Mouse (Mus musculus) right cerebral cortex, postnatal 25 days (tissue): ENCODE data around the gene Rpia.
A peak's percentile ranks its signal among the peaks of the same experiment; 100 is the strongest.
"Not testable (repeated sequence)": the region's sequence is repeated elsewhere in the genome, so short reads cannot be mapped to it uniquely, and the experiment has no call there.

Experiments used
- DNase-seq: peaks from one replicate; pipeline ENCODE4 v3.0.0; 2022

Rpia gene

DNA sequence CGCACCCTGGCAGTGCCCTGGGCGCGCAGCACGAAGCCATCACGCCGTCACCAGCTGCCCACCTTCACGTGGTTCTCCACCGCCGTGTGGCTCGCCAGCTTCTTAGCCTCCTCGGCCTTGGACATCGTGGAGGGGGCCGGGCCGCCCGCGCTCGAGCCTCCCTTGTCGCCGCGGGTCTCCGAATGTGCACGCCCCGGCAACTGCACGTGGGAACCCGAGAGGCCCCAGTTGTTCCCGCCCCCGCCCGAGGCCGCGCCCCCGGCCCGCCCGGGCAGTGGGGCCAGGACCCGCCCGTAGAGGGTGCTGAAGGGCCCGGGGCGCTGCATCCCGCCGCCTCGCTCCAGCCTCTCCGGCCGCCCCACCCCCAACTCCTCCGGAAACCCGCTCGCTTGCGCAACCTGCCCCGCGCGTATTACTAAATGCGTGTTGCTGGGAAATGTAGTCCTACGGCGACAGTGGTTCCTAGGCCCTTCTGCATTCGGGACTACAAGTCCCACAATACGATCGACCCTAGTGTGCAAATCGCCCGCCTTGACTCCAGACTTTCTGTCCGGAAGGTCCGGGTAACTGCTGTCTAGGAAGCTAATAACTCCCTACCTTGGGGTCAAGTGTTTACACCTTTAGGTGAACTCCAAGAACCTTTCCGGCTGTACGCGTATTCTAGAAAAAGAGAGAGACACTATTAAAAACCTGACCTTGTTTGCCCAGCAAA, at the start of gene Rpia:
Gene Rpia (minus strand): TSS at position 409 of the 712 bp plus-strand sequence.
- peak; percentile 96 for DNase-seq

DNA sequence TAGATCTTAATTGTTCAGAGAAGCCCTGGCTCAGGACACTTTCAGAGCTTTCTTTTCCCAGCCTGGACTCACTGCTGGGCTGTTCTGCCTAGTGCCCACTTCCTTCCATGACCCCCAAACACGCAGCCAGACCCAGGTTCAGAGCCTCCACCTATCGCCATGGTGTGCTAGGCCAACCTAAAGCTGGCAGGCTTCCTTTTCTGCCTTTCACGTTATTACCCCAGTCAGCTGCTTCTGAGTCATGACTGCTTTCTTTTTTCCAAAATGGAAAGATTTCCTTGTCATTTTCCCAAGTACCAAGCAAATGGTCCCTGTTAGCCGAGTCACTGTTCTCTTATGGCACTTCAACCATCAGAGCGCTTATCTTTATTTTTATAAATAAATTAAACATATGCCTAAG, 48.2 kb upstream of the Rpia start:
- DNase-seq: no peak

DNA sequence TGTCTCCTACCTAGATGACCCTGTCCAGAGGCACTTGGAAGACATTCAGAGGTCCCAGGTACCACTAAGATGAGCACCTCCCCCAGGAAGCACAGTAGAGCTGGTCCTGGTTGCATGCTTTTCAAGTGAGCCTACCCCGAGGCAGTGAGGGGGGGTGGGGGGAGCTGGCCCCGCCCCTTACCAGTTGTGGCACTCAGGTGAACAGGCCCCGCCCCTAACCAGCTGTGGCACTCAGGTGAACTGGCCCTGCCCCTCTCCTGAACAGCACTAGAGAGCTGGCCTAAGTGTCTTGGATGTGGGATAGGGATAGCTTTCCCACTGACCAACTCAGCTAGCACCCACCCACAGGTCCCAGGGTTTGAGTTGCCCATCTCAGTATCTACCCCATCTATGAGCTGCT, 46.5 kb upstream of the Rpia start:
- no peak for DNase-seq

DNA sequence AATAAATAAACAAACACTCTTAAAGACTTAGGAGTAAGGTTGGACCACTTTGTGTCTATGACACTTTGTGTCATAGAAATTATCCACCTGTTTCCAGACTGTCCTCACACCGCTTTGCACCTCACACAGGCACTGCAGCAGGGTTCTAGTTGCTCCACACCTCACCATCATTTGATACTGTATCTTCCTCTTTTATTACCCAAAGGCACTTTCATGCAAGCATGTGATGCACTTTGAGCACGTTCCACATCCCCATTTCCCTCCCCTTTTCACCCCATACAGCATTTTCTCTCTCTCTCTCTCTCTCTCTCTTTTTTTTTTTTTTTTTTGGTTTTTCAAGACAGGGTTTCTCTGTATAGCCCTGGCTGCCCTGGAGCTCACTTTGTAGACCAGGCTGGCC, 45.3 kb upstream of the Rpia start:
- DNase-seq: no peak

DNA sequence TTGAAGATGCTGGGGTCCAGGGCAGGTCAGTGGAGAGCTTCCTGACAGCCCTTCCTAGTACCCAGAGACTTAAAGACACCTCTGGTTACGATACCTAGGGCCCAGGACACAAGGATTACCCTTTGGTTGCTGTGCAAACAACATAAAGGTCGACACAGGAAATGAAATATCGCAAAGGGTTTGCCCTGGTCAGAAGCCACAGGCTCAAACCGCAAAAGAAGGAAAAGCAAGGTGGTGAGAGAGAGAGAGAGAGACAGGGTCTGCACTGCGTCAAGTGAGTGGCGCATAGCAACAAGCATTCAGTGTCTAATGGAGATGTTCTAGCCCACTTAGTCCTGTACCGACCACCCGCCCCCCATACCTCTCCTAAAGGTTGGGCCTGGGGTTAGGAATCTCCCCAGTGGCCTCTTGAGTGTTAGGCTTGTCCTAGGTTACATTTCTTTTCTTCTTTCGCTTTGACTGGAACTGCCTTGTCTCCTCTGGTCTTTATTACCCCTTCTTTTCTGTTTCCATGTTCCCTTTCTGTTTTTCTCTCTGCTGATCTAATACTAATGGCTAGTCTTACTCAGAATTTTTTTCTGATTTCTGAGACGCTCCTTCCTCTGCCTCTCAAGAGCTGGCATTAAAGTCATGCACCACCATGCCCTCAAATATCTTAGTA, 39.3 kb upstream of the Rpia start:
- DNase-seq: no peak

DNA sequence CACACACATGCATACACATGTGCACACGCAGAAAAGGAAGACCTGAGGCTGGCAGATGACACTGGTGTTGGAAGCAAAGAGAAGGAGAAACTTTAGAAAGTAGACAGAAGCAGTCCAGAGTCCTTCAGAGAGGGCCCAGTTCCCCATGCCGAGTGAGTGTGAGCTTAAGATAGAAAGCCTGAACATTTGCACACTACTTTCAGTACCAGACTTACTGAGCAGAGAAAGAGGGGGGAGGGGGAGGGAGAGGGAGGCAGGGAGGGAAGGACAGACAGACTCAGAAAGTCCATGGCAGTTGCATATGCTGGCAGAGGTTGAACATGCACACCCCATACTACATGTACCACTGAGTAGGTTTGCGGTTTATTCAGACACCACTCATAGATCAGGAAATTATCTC, 38.5 kb upstream of the Rpia start:
- DNase-seq: no peak

DNA sequence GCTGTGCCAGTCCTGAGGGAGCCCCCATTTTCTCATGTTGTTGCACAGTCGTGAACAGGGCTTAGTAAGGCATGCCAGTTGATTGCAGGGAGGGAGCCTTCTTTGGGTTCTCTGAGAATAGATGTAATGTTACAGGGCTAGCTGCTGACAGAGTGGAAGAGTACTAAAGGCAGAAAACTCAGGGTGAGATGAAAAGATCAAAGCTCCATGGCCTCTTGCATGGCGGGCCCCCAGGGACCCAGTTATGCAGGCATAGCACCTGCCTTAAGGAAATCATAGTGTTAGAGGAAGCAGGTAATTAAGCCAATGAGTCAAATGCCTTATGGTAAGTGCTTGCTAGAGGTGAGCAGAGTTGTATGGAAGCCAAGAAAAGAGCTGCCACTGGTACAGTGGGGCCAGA, 37.4 kb upstream of the Rpia start:
- no peak for DNase-seq

DNA sequence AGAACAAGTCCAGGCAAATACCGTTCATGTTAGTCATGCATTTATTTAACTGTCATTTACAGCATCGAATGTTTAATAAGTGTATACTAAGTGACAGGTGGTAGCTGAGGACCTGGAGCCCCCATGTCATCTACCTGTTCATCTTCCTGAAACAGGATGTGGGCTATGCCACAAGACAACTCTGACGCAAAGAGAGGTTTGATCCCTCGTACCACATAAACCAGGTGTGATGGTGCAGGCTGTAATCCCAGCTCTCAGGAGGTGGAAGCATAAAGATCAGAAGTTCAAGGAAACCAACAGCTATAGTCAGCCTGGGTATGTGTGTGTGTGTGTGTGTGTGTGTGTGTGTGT, 32.9 kb upstream of the Rpia start:
- no peak for DNase-seq

DNA sequence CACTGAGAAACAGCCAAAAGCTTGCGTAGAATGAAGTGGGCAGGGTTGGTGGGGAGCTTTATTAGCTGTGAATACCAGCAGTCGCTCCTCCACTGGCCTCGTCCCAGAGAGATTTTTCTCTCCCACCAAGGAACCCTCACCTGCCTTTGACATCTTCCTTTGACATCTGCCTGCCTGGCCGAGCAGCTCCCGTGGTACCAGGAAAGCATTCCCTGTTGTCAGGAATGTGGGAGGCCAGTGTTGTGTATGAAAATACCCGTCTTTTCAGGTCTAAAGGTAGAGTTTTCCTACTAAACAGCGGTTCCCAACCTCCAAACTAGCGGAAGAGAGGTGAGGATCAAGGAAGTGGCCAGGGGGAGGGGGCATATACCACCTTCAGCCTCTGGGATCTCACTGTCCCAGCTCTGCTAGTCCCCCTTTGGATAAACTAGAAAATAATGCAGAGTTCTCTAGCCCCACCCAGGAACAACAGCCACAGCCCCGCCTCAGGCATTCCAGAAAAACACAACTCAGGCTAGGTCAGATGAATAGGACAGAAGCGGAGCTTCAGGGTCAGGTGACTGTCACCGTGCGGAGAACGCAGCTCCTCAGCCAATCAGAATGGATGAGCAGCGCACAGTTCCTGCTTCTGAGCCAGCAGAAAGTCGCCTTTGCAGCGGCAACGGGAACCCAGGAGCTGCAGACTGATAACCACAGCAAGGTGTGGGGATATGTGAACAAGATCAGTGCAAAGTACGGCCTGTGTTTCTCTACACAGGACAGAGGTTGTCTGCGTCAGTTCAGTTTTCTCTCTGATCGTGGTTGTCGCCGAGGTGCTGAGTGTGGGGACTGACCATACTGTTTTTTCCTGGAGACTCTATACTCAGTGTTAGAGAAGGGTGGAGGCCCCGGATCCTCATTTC, 32.3 kb upstream of the Rpia start:
- peak; percentile 77 for DNase-seq

DNA sequence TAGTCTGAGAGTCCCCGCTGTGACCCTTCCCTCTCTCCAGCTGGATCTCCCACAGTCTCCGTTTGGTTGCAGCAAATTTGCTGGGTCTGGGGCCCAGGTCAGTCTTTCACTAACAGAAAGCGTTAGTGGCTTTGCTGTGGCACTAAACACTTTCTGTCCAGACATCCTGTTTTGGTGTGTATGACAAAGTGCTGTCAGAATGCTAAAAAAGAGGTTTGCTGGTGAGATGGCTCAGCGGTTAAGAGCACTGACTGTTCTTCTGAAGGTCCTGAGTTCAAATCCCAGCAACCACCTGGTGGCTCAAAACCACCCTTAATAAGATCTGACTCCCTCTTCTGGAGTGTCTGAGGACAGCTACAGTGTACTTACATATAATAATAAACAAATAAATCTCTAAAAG, 31.2 kb upstream of the Rpia start:
- not testable (repeated sequence) for DNase-seq

DNA sequence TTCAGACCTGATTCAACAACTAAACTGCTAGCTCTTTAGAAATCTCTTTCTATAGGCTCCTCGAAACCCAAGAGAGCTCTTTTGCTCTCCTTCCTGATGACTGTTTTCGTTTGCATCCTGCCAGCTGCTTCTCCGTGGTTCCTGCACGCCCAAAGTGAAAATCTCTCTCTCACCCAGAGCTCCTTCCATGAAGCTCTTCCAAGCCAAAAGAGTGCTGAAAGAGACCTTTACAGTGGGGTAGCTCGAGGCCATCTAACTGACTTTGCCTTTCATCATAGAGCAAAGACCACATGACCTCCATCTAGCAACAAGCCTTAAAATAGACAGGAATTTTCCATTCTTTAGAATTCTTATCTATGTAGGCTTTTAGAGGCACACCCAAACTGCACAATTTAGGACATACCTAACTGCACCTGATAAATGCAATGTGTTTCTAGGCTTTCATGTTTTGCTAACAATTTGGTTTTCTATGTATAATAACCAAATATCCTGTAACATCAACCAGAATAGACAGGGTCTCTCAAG, 30.4 kb upstream of the Rpia start:
- no peak for DNase-seq

DNA sequence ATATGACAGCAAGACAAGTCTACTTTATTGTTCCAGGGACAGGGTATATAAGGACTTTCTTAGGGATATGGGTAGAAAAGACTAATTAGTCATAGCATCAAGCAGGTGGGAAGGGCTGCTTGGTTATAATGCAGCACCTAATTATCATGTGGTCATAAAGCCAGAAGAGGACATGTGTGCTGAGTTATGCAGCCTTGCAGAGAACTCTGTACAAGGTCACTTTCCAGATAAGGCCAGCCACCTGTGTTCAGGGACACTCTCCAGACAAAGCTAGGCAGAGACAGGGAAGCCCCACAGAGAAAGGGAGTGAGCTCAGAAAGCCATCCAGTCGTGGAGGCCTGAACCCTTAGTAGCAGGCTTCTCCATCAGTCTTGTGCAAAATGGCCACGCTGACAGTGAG, 29.5 kb upstream of the Rpia start:
- DNase-seq: no peak

DNA sequence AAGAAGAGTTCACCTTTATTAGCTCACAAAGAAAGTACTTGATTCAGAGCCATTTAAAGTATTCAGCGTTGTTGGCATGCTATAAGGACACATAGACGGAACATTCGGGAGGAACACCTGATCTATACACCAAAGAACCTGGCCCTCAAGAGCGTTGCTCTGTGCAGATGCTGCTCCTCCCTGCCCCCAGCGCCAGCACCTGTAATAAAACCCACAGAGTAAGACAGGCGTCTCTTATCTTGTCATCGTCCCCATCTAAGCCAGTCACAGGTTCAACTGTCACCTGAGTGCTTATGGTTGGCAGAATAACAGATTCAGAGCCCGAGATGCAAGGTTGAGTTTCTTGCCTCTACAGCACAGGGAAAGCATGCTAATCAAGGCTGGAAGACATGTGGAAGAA, 23.4 kb upstream of the Rpia start:
- no peak for DNase-seq

DNA sequence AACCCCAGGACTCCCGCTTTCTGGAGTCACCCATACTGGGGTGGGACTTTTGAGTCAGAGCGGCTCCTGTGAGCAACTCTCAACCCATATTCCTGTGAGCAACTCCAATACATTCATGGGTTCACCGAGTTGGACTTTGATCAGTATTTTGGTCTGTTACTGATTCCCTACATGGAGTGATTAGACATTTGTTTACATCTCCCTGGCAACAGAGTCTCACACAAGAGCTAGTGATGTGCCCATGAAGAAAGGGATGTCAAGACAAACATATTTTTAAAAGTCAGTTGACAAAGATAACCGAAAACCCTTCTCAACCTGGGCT, 22.6 kb upstream of the Rpia start:
- no peak for DNase-seq

DNA sequence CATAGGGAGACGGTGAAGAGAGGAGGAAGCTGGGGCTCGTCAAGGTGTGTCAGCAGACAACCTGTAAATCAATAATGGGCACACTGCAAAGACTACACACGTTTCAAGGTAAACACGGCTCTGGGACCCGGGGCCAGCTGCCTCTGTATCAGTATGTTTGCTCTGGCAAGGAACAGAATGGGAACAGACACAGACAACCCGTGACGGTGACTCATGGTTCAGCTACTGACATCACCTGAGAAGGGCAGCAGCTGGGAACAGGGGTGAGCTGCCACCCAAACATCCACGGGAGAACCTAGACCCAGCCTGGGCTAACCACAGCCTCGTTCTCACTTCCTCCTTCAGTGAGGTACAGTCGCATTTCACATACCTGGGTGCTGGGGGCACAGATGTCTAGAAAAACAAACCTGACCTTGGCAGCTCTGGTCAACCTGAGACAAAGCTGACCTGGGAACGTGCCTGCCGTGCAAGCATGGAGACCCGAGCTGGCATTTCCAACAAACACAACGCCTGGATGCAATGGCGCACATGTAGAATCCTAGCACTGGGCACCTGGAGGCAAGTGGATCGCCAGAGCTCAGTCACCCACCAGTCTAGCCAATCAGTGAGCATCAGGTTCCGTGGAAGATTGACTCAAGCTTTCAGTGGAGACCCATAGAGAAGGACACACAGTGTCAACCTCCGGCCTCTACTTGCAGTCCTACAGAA, 22.0 kb upstream of the Rpia start:
- DNase-seq: no peak

DNA sequence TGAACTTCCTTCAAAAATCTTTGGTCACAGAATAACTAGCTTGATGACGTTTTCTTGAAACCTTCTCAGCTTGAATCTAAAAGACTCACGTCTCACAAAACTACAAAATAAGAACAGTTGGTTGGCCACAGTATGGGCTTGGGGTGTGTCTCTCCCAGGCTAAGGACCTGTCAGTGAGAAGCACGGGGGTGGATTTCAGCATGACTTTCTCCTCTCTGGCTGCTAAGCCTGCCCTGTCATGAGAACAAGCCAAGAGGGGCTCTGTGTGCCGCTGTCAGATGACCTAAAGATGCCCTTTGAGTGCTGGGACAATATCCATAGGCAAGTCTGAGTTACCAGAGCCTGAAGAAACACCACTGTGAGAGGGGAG, 20.5 kb upstream of the Rpia start:
- DNase-seq: no peak

DNA sequence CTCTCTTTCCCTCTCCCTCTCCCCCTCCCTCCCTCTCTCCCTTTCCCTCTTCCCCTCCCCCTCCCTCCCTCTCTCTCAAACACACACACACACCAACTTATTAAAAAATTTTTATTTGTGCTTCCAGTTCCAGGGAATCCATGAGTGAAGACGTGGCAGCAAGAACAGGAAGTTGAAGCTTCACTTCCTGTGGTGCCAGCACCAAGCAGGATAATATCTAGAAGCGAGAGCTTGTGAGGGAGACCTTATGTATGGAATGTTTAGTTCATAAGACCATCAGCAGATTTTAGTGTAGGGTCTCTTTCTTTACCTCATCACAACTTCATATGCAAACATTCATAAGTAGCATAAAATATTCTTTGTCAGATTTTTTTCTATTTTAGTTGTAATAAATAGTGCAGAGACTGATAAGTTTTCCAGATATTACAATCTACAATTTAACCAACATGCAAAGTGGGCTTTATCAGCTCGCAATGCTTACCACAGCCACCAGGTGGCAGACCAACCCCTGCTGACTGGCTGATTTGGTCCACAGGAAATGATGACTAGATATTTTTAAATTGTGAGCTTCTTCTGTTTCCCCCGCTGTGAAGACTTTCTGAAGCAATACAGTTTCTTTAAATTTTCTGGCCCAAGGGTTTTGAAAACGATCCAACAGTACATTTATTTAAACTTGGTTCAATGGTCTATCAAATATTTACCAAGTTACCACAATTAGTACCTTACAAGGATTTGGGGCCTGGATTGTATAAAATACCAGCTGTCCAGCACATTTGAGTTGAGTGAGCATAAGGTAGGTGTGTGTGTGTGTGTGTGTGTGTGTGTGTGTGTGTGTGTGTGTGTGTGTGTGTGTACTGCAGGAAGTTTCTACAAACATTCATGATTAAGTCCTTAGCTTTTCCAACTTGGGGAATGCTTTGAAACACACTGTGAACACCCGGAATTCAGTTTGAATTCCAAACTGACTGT, 19.8 kb upstream of the Rpia start:
- DNase-seq: peak; percentile 77

DNA sequence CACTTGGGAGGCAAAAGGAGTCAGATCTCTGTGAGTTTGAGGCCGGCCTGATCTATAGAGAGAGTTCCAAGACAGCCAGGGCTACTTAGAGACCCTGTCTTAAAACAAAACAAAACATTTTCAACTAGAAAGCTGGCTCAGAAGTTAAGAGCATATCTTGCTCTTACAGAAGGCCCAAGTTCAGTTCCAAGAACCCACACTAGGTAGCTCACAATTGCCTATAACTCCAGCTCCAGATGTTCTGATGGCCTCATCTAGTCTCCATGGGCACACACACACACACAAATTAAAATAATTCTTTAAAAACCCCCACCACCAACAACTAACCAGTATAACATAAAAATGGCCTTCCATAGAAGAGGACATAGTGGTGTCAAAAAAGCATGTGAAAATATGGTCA, 18.5 kb upstream of the Rpia start:
- DNase-seq: no peak

DNA sequence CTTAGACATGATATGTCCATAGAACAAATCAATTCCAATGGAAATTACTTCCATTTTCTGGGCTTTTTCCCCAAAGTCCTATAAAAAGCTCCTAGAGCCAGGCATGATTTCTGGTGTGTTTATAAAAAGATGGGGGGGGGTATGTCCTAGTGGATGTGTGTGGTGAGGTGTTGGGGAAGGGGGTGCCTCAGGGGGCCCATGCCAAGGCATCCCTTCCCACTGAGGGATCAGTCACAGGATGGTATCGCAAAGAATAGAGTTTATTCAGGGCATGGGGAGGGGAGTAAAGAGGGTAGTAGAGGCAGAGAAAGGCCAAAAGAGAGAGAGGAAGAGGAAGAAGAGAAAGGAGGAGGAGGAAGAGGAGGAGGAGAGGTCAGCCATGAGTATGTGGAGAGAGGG, 14.5 kb upstream of the Rpia start:
- no peak for DNase-seq

DNA sequence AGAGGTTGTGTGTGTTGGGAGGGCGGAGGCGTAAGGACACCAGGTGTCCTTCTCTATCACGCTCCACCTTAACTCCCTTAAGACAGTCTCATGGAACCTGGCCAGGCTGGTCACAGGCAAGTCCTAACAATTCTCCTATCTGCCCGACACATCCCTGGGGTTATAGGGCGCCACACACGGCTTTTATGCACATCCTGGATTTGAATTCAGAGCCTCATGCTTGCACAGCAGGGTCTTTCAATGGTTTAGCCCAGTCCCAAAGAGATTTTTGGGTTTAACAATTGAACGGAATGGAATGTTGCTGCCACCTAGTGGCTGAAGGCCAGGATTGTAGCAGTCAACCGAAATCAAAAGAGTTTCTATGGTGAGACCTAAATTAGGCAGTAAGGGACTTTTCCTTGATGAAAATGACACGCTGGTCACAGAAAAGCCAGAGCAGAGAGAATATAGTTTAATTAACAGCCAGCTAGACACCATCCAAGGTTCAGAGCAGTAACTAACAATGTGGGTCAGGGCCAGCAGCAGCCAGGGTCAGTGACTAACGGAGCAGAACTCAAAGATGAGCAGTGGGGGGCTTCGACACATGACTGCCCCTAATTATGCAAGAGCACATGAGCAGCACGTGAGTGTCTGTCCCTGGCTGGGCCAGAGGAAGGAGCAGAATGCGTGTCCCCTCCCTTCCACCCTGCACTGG, 13.9 kb upstream of the Rpia start:
- peak; percentile 55 for DNase-seq

DNA sequence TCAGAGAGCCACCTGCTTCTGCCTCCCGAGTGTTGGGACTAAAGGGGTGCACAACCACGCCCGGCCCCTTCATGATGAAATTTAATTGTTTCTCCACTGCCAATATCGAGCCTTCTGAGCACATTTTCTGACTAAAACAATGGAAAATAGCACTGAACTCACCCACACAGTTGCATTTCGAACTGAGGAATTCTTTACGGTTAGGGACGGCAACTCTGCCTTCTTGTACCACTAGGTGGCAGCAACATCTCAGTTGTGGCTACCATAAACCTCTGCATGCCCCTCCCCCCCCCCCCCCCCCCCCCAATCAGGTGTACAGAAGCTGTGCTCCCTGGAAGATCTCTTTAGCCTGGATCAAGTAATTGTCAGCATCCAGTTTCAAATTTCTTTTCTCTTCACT, 13.2 kb upstream of the Rpia start:
- peak; percentile 43 for DNase-seq
